Mouse (Mus musculus) hindlimb bud, embryonic 11.5 days (tissue): ENCODE results near the gene Tmem190.
A peak's percentile ranks its signal among the peaks of the same experiment; 100 is the strongest.
"Not testable (repeated sequence)": the region's sequence is repeated elsewhere in the genome, so short reads cannot be mapped to it uniquely, and the experiment has no call there.

ENCODE experiments used
- DNase-seq: peaks from one replicate; pipeline ENCODE4 v3.0.0-alpha.2; 2012; ENCODE audit warnings: low read depth, low spot score; ENCODE audit errors: extremely low spot score

The Tmem190 gene

DNA sequence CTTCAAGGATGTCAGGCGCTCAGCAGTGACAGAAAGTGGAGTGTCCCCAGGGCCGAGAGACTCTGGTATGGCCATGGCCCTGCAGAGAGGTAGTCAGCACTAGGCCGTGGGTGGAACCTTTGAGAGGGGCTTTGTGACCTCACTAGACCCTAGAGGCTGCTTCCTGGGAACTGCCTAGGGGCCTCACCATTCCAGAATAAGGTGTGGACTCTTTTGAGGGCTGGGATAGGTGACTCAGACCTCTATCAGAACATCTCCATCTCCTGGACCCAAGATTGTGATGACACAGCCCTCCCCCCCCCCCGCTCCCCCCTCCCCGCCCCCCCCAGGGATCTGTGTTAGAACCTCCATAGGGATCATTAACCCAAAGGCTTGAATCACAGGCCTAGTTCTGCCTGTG, 11.5 kb upstream of the Tmem190 start, which contains the start of gene Fam71e2:
TSS of gene Fam71e2 (minus strand) at position 101 of the 400 bp plus-strand sequence.
- DNase-seq: no peak

DNA sequence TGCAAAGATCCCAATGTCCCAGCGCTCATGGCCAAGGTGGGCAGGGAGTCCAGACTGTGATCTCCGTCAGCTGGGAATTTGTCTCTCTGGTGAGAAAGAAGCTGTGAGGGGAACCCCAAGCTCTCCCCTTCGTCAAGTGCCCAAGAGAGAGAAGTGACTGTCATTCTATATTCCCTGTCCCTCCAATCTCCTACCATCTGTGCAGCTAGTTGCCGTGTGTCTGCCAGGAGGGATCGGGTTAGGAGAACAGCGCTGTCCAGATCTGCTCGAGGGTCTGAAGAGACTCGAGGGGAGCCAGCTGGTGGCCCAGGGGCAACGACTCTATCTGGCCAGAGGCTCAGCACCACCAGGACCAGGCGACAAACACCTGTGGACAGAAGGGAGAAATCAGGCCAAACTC, 6.6 kb upstream of the Tmem190 start:
- no peak for DNase-seq

DNA sequence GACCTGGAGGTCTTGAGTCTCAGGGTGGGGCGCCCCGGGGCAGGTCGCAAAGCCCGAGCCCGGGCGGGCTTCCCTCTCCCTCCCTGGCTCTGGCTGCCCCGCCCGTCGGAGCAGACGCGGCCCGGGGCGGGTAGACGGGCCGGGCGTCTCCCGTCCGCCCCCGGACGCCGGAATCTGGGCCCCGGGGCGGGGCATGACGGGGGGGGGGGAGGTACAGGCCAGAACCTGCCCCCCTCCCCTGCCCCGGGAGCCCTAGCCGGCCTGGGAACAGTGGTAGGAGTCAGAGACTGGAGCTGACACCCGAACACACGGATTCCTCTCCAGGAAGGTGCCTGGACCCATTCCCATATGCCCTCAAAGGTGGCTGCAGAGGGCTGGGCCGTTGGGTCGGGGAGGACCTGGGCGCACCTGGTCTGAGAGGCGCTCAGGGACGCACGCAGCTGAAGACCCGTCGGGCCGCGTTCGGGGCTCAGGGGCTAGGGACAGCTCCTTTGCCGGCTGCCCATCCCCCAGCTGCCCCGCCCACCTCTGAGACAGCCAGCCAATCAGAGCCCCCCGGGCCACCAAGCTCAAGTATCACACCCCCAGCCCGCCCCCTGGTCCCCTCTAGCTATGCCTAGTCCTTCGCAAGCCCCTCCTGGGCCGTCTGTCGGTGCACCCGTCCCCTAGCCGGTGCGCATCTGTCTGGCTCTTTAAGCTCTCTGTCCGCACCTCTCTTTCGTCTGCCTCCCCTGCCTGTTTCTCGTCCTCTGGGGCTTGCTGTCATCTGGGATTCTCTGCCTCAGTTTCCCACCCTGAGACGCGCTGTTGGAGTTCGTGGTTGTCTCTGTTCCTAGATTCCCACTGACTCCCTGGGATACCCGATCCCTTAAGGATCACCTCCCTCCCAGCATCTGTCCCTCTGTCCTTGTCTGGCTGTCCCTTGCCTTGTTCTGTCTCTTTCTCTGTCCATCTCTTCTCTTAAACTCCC, 5.6 kb upstream of the Tmem190 start:
- no peak for DNase-seq

DNA sequence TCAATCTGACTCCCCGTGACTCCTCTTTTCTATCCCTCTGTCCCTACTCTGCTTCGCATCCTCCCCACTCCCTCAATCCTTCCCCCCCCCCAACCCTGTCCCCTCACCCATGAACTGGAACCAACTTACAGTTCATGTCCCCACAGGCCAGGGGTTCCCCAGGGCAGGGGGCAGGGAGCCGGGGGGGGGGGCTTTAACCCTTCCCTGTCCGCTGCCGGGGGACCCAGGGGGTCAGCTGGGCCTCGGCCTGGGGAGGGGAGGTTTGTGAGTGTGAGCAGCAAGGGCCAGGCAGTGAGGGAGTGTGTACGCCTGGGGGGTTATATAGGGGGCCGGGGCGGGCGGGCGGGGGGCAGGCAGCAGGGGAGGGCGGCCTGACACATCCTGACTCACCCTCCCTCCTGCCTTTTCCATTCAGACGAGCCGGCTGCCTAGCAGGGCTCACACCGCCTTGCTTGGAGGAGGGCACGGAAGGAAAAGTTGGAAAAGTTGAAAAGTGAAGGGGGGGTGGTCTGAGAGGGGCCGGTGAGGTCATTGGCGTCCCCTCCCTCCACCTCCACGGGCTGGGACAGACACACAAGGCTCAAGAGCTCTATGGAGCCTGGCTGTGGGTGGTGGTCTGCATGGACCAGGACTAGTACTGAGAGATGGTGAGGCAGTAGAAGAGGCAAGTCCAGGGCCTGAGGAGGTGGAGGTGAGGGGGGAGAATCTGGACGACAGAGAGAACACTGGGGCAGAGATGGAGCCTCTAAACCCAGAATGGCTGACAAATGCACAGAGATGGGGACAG, 4.7 kb upstream of the Tmem190 start:
- no peak for DNase-seq

DNA sequence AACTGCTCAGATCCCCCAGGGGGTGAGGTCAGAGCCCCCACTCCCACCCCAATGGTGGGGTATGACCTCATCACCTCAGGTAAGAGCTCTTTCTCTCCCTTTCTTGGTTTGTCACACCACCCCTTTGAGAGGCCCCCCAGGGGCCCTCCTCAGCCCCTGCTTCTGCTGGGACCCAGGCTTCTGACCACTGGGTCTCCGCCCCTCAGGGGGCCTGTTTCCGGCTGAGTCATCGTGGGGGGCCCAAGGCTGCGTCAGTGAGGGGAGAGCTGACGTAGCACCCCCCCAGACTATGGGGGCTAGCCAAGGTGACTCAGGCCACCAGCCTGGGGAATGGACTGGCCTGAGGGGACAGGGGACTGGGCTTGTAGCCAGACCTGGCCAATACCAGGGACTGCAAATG, 2.8 kb upstream of the Tmem190 start:
- no peak for DNase-seq

DNA sequence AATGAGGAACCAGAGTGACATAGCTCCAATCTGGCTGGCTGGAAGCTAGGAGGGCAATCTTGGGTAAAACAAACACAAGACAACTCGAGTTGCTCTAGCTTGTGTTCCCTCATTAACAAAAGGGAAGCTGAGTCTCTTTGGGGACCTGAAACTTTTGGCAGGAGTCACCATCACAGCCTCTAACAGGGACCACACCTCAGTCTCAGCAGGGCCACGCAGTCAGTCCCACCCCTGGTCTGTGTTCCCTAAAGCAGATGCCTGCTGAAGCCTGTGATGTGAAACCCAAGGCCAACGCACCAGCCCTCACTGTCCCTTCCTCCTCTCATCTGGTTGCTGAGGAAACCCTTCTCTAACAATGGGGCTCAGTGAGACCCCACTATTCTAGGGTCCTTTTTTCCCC, 607 bp upstream of the Tmem190 start:
- no peak for DNase-seq

DNA sequence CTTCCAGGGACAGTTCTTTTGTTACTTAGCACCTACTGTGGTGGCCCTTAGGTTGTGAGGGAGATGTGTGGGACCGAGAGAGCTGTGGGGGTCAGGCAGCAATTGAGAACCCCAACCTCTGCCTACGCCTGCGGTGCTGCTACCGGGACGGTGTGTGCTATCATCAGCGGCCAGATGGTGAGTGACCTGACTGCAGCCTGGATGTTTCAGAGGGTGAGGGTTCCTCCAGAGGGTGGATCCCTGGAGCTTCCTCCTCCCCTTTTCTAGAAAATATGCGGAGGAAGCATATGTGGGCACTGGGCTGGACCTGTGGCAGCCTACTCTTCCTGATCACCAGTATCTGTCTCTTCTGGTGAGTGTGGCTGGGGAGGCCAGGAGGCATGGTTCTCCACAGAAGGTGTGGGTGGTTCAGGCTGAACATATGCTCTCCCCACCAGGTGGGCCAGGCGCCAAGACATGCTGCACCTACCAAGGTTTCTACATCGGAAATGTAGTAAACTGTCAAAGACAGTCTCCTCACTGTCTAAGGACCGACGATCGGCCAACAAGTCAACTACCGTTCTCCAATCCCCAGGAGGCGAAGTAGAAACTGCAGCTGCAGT, 1.0 kb downstream of the Tmem190 start:
- DNase-seq: no peak

DNA sequence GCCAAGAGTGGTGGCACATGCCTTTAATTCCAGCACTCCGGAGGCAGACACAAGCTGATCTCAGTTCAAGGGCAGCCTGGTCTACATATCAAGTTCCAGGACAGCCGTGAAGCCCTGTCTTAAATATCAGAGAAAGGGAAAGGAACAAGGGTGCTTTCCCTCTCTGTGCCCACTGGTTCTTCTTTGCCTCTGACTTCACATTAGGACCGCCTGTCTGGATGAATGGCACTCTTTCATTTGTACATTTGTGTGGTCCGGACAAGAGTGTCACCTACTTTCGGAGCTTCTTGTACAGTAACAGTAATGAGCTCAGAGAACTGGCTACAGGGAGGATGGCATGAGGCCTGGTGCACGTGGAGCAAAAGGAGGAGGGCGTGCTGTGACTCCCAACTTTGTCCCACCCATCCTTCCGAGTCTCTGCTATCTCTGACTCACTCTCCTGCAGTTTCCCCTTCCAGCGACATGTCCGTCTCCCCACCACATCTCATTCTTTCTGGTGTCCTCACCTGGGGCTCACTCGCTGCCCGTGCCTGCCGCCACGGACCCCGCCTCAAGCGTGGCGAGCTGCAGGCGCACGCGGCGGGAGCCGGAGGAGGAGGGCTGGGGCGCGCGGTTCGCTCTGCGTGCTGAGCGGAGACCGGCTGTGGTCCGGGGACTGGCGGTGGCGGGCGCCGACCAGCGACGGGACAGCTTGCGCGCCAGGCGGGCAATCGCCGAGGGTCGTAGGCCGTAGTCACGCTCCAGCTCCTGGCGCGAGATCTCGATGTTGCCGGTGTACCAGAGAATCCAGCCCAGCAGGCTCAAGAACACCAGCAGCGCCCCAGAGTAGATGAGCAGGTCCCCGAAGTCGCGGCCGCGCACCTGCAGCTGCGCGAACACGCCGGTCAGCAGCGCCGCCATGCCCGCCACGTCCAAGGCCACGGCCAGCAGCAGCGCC, 6.0 kb downstream of the Tmem190 start:
- DNase-seq: no peak

DNA sequence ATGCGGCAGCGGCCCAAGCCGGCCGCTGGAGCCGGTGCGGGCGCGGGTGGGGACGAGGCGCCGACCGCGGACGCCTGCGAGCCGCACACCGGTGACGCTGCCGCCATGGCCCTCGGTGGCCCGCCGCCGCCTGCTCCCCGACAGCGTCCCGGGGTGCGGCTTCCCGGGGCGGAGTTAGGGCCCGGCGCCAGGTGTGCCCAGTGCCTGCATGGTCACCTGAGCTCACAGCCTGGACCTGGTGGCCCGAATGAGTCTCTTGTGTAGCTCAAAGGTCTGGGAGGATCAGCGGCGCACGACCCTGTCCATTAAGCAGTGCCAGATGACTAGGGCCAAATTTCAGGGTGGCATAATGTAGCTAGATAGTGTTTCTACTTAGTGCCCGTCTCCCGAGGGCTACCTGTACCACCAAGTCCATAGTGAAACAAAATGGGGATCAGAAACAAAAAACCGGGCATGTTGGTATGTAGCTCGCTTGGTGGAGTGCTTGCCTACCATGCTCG, 6.7 kb downstream of the Tmem190 start, which contains the start of gene Tmem238:
TSS of gene Tmem238 (minus strand) at position 221 of the 500 bp plus-strand sequence.
- DNase-seq: no peak

DNA sequence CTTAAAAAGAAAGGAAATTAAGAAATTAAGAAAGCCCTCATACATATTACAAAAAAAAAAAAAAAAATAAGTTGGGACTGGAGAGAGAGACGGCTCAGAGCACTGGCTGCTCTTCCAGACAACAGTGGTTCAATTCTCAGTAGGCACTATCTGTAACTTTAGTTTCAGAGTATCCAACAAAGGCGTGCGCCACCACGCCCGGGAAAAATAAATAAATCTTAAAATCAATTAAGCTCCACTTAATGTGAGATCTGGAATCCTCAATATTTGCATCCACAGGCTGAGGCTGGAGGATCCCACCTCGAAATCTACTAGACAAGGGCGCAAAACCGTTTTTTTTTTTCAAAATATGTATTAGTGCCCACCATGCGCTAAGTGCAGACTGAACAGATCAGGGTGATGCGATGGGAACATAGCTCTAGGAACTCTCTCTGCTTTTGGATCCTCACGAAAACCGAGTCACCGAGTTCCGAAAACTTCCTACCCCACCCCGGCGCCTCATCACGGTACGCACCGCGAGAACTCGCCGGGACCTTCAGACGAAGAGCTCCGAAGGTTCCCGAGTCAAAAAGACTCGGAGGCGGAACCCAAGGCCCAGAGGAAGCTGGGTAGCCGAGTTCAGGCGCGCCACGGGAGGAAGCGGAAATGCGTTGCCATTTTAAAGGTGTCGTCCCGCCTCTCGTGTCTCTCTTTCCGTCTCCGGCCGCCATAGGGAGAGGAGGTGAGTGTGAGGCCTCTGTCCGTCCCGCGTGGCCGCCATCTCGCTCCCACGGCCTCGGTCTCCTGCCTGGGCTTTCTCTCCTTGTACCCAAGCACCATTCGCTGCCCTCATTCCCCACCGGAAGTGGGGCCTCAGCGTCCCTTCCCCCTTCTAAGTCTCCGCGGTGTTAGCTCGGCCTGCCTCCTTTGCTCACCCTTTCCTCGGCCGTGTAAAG, 9.8 kb downstream of the Tmem190 start, which contains the start of gene Rpl28:
TSS of gene Rpl28 (plus strand) at position 597 of the 935 bp plus-strand sequence.
- DNase-seq: peak; percentile 92

DNA sequence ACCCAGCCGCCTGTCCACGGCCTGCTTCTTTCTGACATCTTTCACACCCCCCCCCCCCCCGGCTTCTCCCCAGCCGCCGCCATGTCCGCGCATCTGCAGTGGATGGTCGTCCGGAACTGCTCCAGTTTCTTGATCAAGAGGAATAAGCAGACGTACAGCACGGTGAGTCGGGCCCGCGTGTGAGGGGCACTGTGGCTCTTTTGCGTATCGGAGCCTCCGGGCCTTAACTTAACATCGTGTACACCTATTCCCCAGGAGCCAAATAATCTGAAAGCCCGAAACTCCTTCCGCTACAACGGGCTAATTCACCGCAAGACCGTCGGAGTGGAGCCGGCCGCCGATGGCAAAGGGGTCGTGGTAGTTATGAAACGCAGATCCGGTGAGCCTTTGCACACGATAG, 10.5 kb downstream of the Tmem190 start:
- DNase-seq: not testable (repeated sequence)

DNA sequence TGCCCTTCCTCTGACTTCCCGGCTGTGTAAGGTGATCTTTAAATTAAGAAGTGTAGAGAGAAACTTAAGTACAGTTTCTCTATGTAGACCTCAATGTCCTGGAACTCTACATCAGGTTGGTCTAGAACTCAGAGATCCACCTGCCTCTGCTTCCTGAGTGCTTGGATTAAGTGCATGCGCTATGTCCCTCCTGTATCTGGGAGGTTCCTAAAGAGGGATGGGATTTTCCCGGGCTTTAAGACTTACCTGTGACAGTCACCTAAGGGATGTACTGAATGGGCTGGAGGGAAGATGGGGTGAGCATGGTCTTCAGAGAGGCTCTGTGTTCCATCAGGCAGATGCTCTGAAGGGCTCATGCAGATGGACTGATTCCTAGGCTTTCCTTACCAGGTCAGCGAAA, 10.9 kb downstream of the Tmem190 start:
- DNase-seq: no peak

DNA sequence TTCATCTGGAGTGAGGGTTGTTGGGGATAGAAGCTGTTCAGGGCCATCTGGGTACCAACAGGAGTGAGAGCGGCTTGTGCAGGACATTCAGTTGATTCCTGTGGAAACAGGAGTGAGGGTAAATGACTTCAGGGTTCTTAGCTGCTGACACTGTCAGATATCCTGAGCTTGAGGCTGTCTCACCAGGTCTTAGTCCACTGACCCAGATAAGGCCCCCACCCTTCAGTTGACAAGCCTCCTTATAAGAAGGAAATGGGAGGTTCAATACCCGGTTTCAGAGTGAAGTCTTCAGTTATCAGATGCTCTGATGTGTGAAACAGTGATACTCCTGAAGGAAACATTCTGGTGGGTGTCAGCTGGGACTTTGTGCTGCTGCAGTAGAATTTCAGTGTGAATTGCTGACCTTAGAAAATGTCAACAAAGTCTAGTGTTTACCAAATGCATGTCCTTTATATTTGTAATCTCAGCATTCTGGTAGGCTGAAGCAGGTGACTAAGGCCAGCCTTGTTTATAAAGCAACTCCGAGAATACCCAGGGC, 12.0 kb downstream of the Tmem190 start:
- DNase-seq: no peak

DNA sequence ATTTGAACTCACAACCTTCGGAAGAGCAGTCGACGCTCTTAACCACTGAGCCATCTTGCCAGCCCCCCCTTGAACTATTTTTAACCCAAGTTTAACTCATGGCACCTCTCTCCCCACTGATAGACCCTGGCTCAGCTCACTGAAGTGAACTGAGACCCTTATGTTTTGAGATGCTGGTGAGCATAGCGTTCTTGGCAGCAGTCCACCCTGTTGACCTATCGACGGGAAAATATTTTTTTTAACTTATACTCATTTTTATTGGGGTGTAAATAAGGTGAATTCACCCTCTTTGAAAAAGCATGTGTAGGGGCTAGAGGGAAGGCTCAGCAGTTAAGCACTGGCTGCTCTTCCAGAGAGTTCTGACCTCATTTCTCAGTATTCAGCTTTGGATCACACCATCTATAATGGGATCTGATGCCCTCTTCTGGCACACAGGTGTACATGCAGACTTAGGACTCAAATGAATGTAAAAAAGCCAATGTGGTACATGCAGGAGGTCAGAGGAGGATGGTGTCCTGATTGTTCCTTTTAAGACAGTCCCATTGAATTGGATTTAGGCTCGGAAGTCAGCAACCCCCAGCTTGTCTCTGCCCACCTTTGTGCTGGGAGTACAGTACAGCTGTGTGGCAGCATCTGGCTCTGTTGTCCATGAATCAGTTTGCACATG, 13.2 kb downstream of the Tmem190 start:
- no peak for DNase-seq

DNA sequence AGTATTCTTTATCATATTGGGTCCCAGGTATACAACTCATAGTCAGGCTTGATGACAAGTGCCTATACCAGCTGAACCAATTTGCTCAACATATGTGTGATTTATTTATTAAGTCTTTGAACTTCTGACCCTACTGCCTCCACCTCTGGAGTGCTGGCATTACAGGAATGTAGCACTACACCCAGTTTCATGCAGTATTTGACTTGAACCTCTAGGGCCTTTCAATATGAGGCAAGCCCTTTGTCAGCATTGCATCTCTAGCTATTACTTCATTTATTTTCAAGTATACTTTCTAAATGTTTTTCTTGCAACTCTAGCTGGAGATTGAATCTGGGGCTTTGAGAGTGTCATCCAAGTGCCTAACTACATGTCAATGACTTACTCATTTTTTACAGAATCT, 19.5 kb downstream of the Tmem190 start:
- DNase-seq: no peak

DNA sequence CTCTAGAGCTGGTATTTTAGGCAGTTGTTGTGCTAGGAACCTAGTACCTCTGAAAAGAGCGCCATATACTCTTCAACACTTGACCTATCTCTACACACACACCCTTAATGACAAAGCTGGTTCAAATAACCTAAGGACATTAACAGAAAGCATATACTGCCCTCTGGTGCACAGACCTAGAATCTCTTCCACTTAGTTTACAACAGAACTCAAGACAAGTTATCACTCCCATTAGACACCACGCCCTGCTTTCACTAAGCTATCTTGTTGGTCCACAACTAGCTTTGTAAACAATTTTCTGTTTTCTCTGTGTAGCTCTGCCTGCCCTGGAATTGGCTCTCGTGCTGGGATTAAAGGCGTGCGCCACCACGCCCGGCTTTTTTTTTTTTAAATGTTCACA, 24.0 kb downstream of the Tmem190 start:
- no peak for DNase-seq

DNA sequence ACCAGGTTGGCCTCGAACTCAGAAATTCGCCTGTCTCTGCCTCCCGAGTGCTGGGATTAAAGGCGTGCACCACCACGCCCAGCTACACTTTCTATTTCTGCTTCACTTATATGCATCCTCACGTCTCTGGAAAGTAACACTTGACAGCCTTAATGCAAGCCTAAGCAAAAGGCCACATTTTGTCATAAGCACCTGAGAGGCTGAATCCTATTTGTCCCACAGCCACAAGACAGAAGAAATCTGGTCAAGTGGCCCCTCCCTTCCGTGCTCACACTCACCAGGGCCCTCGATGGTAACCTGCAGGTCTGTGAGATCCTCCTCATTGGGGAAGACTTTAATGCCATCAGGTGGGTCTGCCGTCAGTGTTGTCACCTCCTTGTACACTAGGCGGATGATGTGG, 28.4 kb downstream of the Tmem190 start:
- not testable (repeated sequence) for DNase-seq

DNA sequence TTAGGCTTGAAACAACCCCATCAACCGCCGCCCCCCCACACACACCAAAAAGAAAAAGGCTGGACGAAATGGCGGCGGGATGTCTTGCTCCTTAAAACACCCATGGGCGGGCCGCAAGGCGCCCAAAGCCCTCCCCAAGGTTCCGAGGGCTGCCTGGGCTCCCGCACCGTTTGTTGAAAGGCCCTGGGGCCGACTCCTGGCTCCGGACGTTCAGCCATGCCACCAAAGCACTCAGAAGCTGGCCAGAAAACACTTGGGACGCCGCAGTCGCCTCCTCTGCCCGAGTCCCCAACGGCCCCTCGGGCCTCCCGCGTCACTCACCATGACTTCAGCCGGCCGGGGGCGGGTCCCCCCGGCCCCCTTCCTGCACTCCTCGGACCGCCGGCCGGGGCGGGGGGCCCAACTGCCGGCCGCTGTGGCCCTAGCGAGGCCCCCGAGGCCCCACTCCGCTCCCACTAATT, 29.1 kb downstream of the Tmem190 start:
- DNase-seq: no peak
